Mouse (Mus musculus) heart, postnatal 0 days (tissue): Measurements from ENCODE around the gene Kdr.

Experiments
- CTCF ChIP-seq: IDR thresholded peaks from 2 replicates; pipeline ENCODE4 v1.5.1; 2016; ENCODE audit warnings: antibody characterized with exemption, control low read depth, low read depth
- EP300 ChIP-seq: IDR thresholded peaks from 2 replicates; pipeline ENCODE4 v1.6.1; 2016; ENCODE audit warnings: antibody characterized with exemption, low read depth

- TF ChIP-seq CTCF (no peak), EP300 (no peak)
Measured at GRCm38 (mm10) chr5:75938012-75938411, 40.2 kb downstream of the Kdr start.
